Mouse (Mus musculus): ENCODE data around the gene Setd3. TPM values are rescaled to one million over a fixed set of nuclear protein-coding genes. Genes with fewer than 3 reads are reported as not detected.

Gene Setd3
- polyA plus RNA-seq, 1 experiment = 51.0 TPM

GRCm38 (mm10) chr12:108152743-108153142 lies 26.4 kb downstream of the Setd3 start:
- Histone ChIP-seq H3K4me3 (replicated peaks; ENCODE audit: control insufficient read depth, low read depth, low read length) (no peak overlapping the region), H3K4me1 (ENCODE audit: control insufficient read depth, insufficient read depth, low read length) (no peaks in the 10 kb centered on the region), H3K27ac (ENCODE audit: control insufficient read depth, insufficient read depth, low read depth, low read length, poor library complexity) (no peak overlapping the region)
- 93% methylated on average over 2 of the region's 2 CpGs for WGBS
- TF ChIP-seq POLR2A (IDR thresholded peaks at IDR 0.05; ENCODE audit: borderline replicate concordance, control insufficient read depth, low read depth, low read length) (no peak), CTCF (IDR thresholded peaks at IDR 0.05; ENCODE audit: control insufficient read depth, insufficient read depth, low read length) (no peak)

- no peak for TF ChIP-seq CTCF (IDR thresholded peaks at IDR 0.05; ENCODE audit: control insufficient read depth, insufficient read depth, low read length)
- no peak overlapping the region for H3K27ac ChIP-seq (ENCODE audit: control insufficient read depth, insufficient read depth, low read depth, low read length, poor library complexity)
- 58% methylated on average over 3 of the region's 3 CpGs for WGBS
- no peaks in the 10 kb centered on the region for H3K4me1 ChIP-seq (ENCODE audit: control insufficient read depth, insufficient read depth, low read length)
- H3K4me3 ChIP-seq (replicated peaks; ENCODE audit: control insufficient read depth, low read depth, low read length) = no peak overlapping the region
These were observed 29.4 kb downstream of the Setd3 start for GRCm38 (mm10) chr12:108149764-108150163.

GRCm38 (mm10) chr12:108145198-108145597 lies 33.9 kb downstream of the Setd3 start:
- 96% methylated on average over 3 of the region's 3 CpGs for WGBS
- no peak for TF ChIP-seq CTCF (IDR thresholded peaks at IDR 0.05; ENCODE audit: control insufficient read depth, insufficient read depth, low read length)
- no peak for TF ChIP-seq POLR2A (IDR thresholded peaks at IDR 0.05; ENCODE audit: borderline replicate concordance, control insufficient read depth, low read depth, low read length)

DNA sequence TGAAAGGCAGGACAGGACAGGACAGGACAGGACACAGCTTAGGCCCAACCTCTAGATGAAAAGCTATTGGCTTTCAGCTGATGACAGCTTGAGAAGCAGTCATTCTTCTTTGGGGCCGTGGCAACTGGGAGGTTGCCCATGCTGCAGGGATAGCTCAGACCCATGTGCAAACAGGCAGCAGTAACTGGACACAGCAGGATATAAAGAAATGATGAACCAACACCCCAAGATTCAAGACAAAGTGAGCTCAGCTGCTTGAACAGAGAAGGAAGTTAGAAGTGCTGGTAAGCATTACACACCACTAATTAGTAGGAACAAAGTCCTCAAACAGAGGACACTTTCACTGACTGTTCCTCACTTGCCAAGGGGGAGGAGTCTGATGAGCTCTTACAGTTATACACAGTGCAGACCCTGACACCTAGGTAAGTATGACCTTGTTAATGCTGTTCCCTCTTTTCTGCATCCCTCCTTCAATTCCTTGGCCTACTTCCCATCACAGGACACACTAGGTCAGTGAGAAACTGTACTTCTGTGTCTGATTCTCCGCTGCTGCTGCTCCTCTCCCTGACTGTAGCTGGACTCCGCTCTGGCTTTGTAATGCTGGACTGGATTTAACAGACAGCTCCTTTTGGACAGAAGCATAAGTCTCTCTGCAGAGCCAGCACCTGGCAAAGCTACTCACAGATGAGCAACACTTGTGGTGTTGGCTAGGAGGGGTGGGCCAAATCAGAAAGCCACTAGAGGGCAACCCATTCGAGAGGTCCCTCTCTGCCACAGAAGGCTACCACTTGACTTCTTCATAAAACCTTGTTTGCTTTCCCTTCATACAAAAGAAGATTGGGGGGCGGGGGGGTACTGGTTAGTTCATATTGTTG lies 35.3 kb downstream of the Setd3 start:
- Histone ChIP-seq H3K4me1 (ENCODE audit: control insufficient read depth, insufficient read depth, low read length) (no peaks in the 10 kb centered on the region; the same call in 1 of the 2 replicates), H3K27ac (ENCODE audit: control insufficient read depth, insufficient read depth, low read depth, low read length, poor library complexity) (no peak overlapping the region), H3K4me3 (replicated peaks; ENCODE audit: control insufficient read depth, low read depth, low read length) (no peak overlapping the region)
- no peak for TF ChIP-seq POLR2A (IDR thresholded peaks at IDR 0.05; ENCODE audit: borderline replicate concordance, control insufficient read depth, low read depth, low read length)
- no peak for TF ChIP-seq CTCF (IDR thresholded peaks at IDR 0.05; ENCODE audit: control insufficient read depth, insufficient read depth, low read length)
- 90% methylated on average over 5 of the region's 5 CpGs for WGBS

More at GRCm38 (mm10) chr12:108145198-108145597, 33.9 kb downstream of the Setd3 start:
- Histone ChIP-seq H3K27ac (ENCODE audit: control insufficient read depth, insufficient read depth, low read depth, low read length, poor library complexity) (no peak overlapping the region), H3K4me3 (replicated peaks; ENCODE audit: control insufficient read depth, low read depth, low read length) (no peak overlapping the region), H3K4me1 (ENCODE audit: control insufficient read depth, insufficient read depth, low read length) (no peaks in the 10 kb centered on the region; the same call in 1 of the 2 replicates)

DNA sequence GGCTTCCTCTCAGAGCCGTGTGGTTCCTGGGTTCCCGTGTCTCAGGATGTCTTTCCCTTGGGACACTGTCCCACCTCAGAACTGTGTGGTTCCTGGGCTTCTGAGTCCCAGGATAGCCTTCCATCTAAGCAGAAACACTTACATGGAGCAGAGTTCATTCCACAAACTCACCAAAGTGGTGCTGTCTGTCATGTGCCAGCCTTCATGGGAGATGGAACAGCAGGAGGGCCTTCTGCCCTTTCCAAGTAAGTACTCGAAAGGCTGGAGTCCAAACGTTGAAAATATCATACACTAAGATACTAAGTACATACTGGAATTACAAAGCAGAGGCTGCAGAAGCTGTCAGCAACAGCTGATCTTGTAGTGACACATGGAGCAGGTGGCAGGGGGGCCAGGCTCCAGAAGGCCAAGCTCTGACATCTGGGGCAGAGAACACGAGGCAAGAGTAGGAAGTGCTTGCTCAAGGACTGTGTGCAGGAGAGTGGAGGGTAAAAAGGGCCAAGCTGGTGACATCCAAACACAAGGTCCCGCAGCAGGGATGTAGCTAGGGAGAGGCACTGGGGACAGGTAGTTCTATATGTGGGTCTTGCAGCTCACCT lies 43.4 kb downstream of the Setd3 start:
- WGBS = 78% methylated on average over 6 of the region's 6 CpGs
- no peak for TF ChIP-seq POLR2A (IDR thresholded peaks at IDR 0.05; ENCODE audit: borderline replicate concordance, control insufficient read depth, low read depth, low read length)
- no peak for TF ChIP-seq CTCF (IDR thresholded peaks at IDR 0.05; ENCODE audit: control insufficient read depth, insufficient read depth, low read length)

GRCm38 (mm10) chr12:108133181-108133580 lies 45.9 kb downstream of the Setd3 start:
- H3K4me3 ChIP-seq (replicated peaks; ENCODE audit: control insufficient read depth, low read depth, low read length) = no peak overlapping the region
- WGBS = 90% methylated on average over 2 of the region's 2 CpGs
- H3K27ac ChIP-seq (ENCODE audit: control insufficient read depth, insufficient read depth, low read depth, low read length, poor library complexity) = no peak overlapping the region
- no peaks in the 10 kb centered on the region for H3K4me1 ChIP-seq (ENCODE audit: control insufficient read depth, insufficient read depth, low read length)
- TF ChIP-seq POLR2A (IDR thresholded peaks at IDR 0.05; ENCODE audit: borderline replicate concordance, control insufficient read depth, low read depth, low read length) (no peak), CTCF (IDR thresholded peaks at IDR 0.05; ENCODE audit: control insufficient read depth, insufficient read depth, low read length) (no peak)

More for the DNA sequence above, 43.4 kb downstream of the Setd3 start:
- Histone ChIP-seq H3K4me3 (replicated peaks; ENCODE audit: control insufficient read depth, low read depth, low read length) (no peak overlapping the region), H3K27ac (ENCODE audit: control insufficient read depth, insufficient read depth, low read depth, low read length, poor library complexity) (no peak overlapping the region), H3K4me1 (ENCODE audit: control insufficient read depth, insufficient read depth, low read length) (no peaks in the 10 kb centered on the region)

DNA sequence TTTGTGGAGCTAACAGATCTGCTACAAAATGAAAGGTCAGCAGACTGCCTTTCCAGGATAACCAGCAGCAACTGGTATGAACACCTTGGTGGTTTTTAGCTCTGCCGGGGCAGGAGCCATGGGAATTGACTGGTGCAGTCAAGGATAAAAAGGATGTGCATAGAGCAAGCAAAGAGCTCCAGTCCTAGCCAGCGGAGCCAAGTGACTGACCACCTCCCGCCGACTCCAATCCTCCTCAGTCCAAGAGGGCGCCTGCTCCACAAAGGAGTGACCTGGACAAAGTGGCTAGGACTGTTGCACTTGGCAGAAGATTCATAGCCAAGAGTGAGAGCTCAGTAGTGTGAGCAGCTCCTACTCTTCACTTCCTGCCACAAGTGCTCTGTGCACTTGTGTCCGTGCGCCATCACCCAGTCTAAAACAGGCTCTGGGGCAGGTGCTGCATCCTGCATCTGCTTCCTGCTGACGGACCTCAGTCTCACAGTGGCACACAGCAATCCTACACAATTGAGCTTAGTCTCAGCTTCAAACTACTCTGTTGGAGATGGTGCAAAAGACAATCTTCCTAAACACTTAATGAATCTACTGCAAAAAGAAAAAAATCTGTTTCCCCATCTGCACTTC lies 46.6 kb downstream of the Setd3 start:
- no peaks in the 10 kb centered on the region for H3K4me1 ChIP-seq (ENCODE audit: control insufficient read depth, insufficient read depth, low read length)
- TF ChIP-seq POLR2A (IDR thresholded peaks at IDR 0.05; ENCODE audit: borderline replicate concordance, control insufficient read depth, low read depth, low read length) (no peak), CTCF (IDR thresholded peaks at IDR 0.05; ENCODE audit: control insufficient read depth, insufficient read depth, low read length) (no peak)
- WGBS = 78% methylated on average over 8 of the region's 8 CpGs
- no peak overlapping the region for H3K27ac ChIP-seq (ENCODE audit: control insufficient read depth, insufficient read depth, low read depth, low read length, poor library complexity)
- no peak overlapping the region for H3K4me3 ChIP-seq (replicated peaks; ENCODE audit: control insufficient read depth, low read depth, low read length)

- Histone ChIP-seq H3K27ac (ENCODE audit: control insufficient read depth, insufficient read depth, low read depth, low read length, poor library complexity) (no peak overlapping the region), H3K4me1 (ENCODE audit: control insufficient read depth, insufficient read depth, low read length) (no peaks in the 10 kb centered on the region), H3K4me3 (replicated peaks; ENCODE audit: control insufficient read depth, low read depth, low read length) (no peak overlapping the region)
- TF ChIP-seq CTCF (IDR thresholded peaks at IDR 0.05; ENCODE audit: control insufficient read depth, insufficient read depth, low read length) = peak; percentile 78
- TF ChIP-seq POLR2A (IDR thresholded peaks at IDR 0.05; ENCODE audit: borderline replicate concordance, control insufficient read depth, low read depth, low read length) = no peak
- WGBS = 22% methylated on average over 2 of the region's 2 CpGs
These were observed 57.8 kb downstream of the Setd3 start for GRCm38 (mm10) chr12:108121288-108121687.

Data from bone marrow, adult 2 months (tissue).